Mouse (Mus musculus): Measurements from ENCODE around the gene Nphp3.

GRCm38 (mm10) chr9:104034231-104034630 is 31.9 kb downstream of the Nphp3 start:
- TF ChIP-seq ZC3H11A (IDR thresholded peaks at IDR 0.05; ENCODE audit: borderline replicate concordance, low read depth, low read length) (no peak), ZNF384 (IDR thresholded peaks at IDR 0.05; ENCODE audit: low read depth, low read length) (no peak), MAFK (IDR thresholded peaks at IDR 0.05; ENCODE audit: insufficient read depth, low read depth, low read length) (no peak)

Measured in ES-E14 (cell line).